Mouse (Mus musculus) MEL (cell line): ENCODE results near the gene Znhit6. TPM values are rescaled to one million over a fixed set of nuclear protein-coding genes. Genes with fewer than 3 reads are reported as not detected.

ENCODE experiments used
- DNase-seq: peaks from one replicate; pipeline ENCODE4 v3.0.0; 2011; ENCODE audit warnings: low read depth, low spot score
- H3K27ac ChIP-seq: 2 replicates; pipeline ENCODE4 v1.5.1; 2012; ENCODE audit warnings: low read depth, mild to moderate bottlenecking, control low read depth, low read length, moderate library complexity; ENCODE audit not compliant: control insufficient read depth
- H3K27me3 ChIP-seq, 2 experiments: fragments of 150-350 bp in 1 of 2; sonication (generic) in 1 of 2; 2 replicates each; pipeline ENCODE4 v1.6.1; 2012; ENCODE audit warnings: low read length in 2 of 2, mild to moderate bottlenecking in 2 of 2, improper control_type of control experiment in 1 of 2, moderate library complexity in 1 of 2; ENCODE audit not compliant: insufficient read depth in 2 of 2, control insufficient read depth in 1 of 2
- H3K36me3 ChIP-seq, 2 experiments: 2 replicates each; pipeline ENCODE4 v1.6.1; 2012 to 2014; ENCODE audit warnings: low read length in 2 of 2, improper control_type of control experiment in 1 of 2, inconsistent platforms in 1 of 2, mild to moderate bottlenecking in 1 of 2; ENCODE audit not compliant: insufficient read depth in 2 of 2, control insufficient read depth in 1 of 2
- H3K4me1 ChIP-seq, 2 experiments: fragments of 150-350 bp in 1 of 2; sonication (generic) in 1 of 2; 2 replicates each; pipeline ENCODE4 v1.6.1; 2012; ENCODE audit warnings: low read length in 2 of 2, improper control_type of control experiment in 1 of 2, mild to moderate bottlenecking in 1 of 2; ENCODE audit not compliant: insufficient read depth in 2 of 2, control insufficient read depth in 1 of 2
- H3K4me3 ChIP-seq, 2 experiments: fragments of 150-350 bp in 1 of 2; sonication (generic) in 1 of 2; 2 replicates each; pipeline ENCODE4 v1.5.1; 2012; ENCODE audit warnings: low read depth in 2 of 2, low read length in 2 of 2, mild to moderate bottlenecking in 2 of 2, moderate library complexity in 2 of 2, control low read depth in 1 of 2, improper control_type of control experiment in 1 of 2; ENCODE audit not compliant: control insufficient read depth in 1 of 2, insufficient read depth in 1 of 2
- H3K79me2 ChIP-seq: 2 replicates; pipeline ENCODE4 v1.6.1; 2012; ENCODE audit warnings: mild to moderate bottlenecking, low read length, moderate library complexity; ENCODE audit not compliant: control insufficient read depth, poor library complexity, insufficient read depth
- H3K9ac ChIP-seq: 2 replicates; pipeline ENCODE4 v1.6.1; 2012; ENCODE audit warnings: low read depth, mild to moderate bottlenecking, control low read depth, low read length, moderate library complexity; ENCODE audit not compliant: control insufficient read depth, poor library complexity, severe bottlenecking
- H3K9me3 ChIP-seq: fragments of 150-350 bp; sonication (generic); replicated peaks from 2 replicates; pipeline ENCODE4 v1.6.1; 2012; ENCODE audit warnings: mild to moderate bottlenecking, low read length, improper control_type of control experiment, moderate library complexity; ENCODE audit not compliant: insufficient read depth
- CTCF ChIP-seq, 3 experiments: IDR thresholded peaks in 2 of 3; conservative IDR thresholded peaks in 1 of 3; 2 replicates each; pipeline ENCODE4 v1.5.1; 2011 to 2012; ENCODE audit warnings: low read length in 3 of 3, low read depth in 2 of 3, mild to moderate bottlenecking in 2 of 3, improper control_type of control experiment in 1 of 3, inconsistent platforms in 1 of 3, mixed read lengths in 1 of 3, moderate library complexity in 1 of 3; ENCODE audit not compliant: control insufficient read depth in 1 of 3, insufficient read depth in 1 of 3, poor library complexity in 1 of 3, severe bottlenecking in 1 of 3
- E2F4 ChIP-seq: IDR thresholded peaks from 2 replicates; pipeline ENCODE4 v1.6.1; 2011; ENCODE audit warnings: low read depth, low read length, improper control_type of control experiment, borderline replicate concordance
- EP300 ChIP-seq, 2 experiments: IDR thresholded peaks; 2 replicates each; pipeline ENCODE4 v1.6.1; 2011; ENCODE audit warnings: improper control_type of control experiment in 2 of 2, low read length in 2 of 2, low read depth in 1 of 2, mild to moderate bottlenecking in 1 of 2
- GABPA ChIP-seq: IDR thresholded peaks from 2 replicates; pipeline ENCODE4 v1.6.1; 2012; ENCODE audit warnings: low read depth, mild to moderate bottlenecking, inconsistent platforms, low read length, improper control_type of control experiment, moderate library complexity
- GATA1 ChIP-seq: IDR thresholded peaks from 2 replicates; pipeline ENCODE4 v1.6.1; 2011; ENCODE audit warnings: low read depth, low read length, improper control_type of control experiment
- MAZ ChIP-seq: IDR thresholded peaks from 2 replicates; pipeline ENCODE4 v1.6.1; 2012; ENCODE audit warnings: low read depth, mild to moderate bottlenecking, inconsistent platforms, low read length, improper control_type of control experiment
- MEF2A ChIP-seq: IDR thresholded peaks from 2 replicates; pipeline ENCODE4 v1.6.1; 2014; ENCODE audit warnings: low read depth, mild to moderate bottlenecking, inconsistent platforms, low read length, improper control_type of control experiment; ENCODE audit not compliant: poor library complexity, insufficient replicate concordance, severe bottlenecking; ENCODE audit errors: extremely low read depth
- MXI1 ChIP-seq: IDR thresholded peaks from 2 replicates; pipeline ENCODE4 v1.6.1; 2011; ENCODE audit warnings: mild to moderate bottlenecking, low read depth, low read length, improper control_type of control experiment
- NELFE ChIP-seq: IDR thresholded peaks from 2 replicates; pipeline ENCODE4 v1.6.1; 2011; ENCODE audit warnings: low read depth, low read length, improper control_type of control experiment
- SIN3A ChIP-seq: IDR thresholded peaks from 2 replicates; pipeline ENCODE4 v1.6.1; 2012; ENCODE audit warnings: low read length, improper control_type of control experiment, inconsistent platforms
- TAL1 ChIP-seq: IDR thresholded peaks from 2 replicates; pipeline ENCODE4 v1.6.1; 2012; ENCODE audit warnings: mild to moderate bottlenecking, inconsistent platforms, low read length, moderate library complexity, mixed read lengths
- UBTF ChIP-seq: IDR thresholded peaks from 2 replicates; pipeline ENCODE4 v1.6.1; 2012; ENCODE audit warnings: low read depth, mild to moderate bottlenecking, inconsistent platforms, low read length, improper control_type of control experiment, moderate library complexity, borderline replicate concordance; ENCODE audit not compliant: insufficient read depth
- USF1 ChIP-seq: IDR thresholded peaks from 2 replicates; pipeline ENCODE4 v1.6.1; 2014; ENCODE audit warnings: low read depth, mild to moderate bottlenecking, inconsistent platforms, low read length, improper control_type of control experiment, moderate library complexity
- ZC3H11A ChIP-seq: IDR thresholded peaks from 2 replicates; pipeline ENCODE4 v1.6.1; 2012; ENCODE audit warnings: low read depth, mild to moderate bottlenecking, inconsistent platforms, low read length, improper control_type of control experiment
- polyA plus RNA-seq, 2 experiments: library from polyadenylated mRNA; stranded (reverse) in 1 of 2; unstranded in 1 of 2; fragments of >175 nt in 1 of 2; fragments of >200 nt in 1 of 2; gene quantifications; 2 replicates each; pipeline versions ENCODE4 v1.2.1 to v1.2.4; 2012; ENCODE audit warnings: low replicate concordance in 2 of 2, low read depth in 1 of 2; ENCODE audit not compliant: insufficient read length in 2 of 2, insufficient read depth in 1 of 2, missing spikeins in 1 of 2
- total RNA-seq: library from RNA; depleted of rRNA; stranded (reverse); fragments of 300-350 nt; gene quantifications from 2 replicates; pipeline ENCODE4 v1.2.3, GENCODE M21; 2012

Znhit6 gene
- total and polyA plus RNA-seq, 3 experiments = 35.2 to 337 (median 61.4) TPM

GRCm38 (mm10) chr3:145591841-145592542 is 16.0 kb downstream of the Znhit6 start:
- Histone ChIP-seq H3K27me3 (no peaks in the 10 kb centered on the region), H3K9me3 (no peaks in the 10 kb centered on the region), H3K4me3 (no peak overlapping the region)
- TF ChIP-seq MEF2A (no peak), SIN3A (no peak), TAL1 (no peak), GABPA (no peak), NELFE (no peak), USF1 (no peak), E2F4 (no peak), CTCF (IDR thresholded peaks at IDR 0.05 in 2 of 3, conservative IDR thresholded peaks at IDR 0.05 in 1 of 3; ENCODE audit: control insufficient read depth in 1 of 3, insufficient read depth in 1 of 3, low read depth in 2 of 3, low read length in 3 of 3, poor library complexity in 1 of 3, severe bottlenecking in 1 of 3) (no peak), UBTF (no peak), EP300 (IDR thresholded peaks at IDR 0.05; ENCODE audit: low read depth in 1 of 2, low read length in 2 of 2) (no peak)
- TF ChIP-seq, all 39 proteins: peak for 0
- 0 out of 2 replicates have a peak, but pooled peaks cover 1% of the 10 kb centered on the region for H3K79me2 ChIP-seq
- H3K27ac ChIP-seq = no peak overlapping the region
- no peak for DNase-seq
- no peaks in the 10 kb centered on the region; a peak in 1 of 4 replicates for H3K4me1 ChIP-seq
- peaks cover 6 to 20% of the 10 kb centered on the region in 2 experiments; a peak in 3 of 4 replicates for H3K36me3 ChIP-seq
- H3K9ac ChIP-seq = no peak overlapping the region

- Histone ChIP-seq H3K79me2 (0 out of 2 replicates have a peak, but pooled peaks cover 1% of the 10 kb centered on the region), H3K9me3 (no peaks in the 10 kb centered on the region), H3K36me3 (peaks cover 1 to 23% of the 10 kb centered on the region in 2 experiments; a peak in 3 of 4 replicates), H3K4me1 (no peaks in the 10 kb centered on the region; a peak in 1 of 4 replicates), H3K27me3 (no peaks in the 10 kb centered on the region), H3K27ac (no peak overlapping the region), H3K9ac (no peak overlapping the region), H3K4me3 (no peak overlapping the region)
- TF ChIP-seq EP300 (IDR thresholded peaks at IDR 0.05; ENCODE audit: low read depth in 1 of 2, low read length in 2 of 2) (no peak), MAZ (no peak), ZC3H11A (no peak), GATA1 (no peak), MXI1 (no peak)
- no peak for DNase-seq
Observed at GRCm38 (mm10) chr3:145595354-145595753, 19.3 kb downstream of the Znhit6 start.
